Mouse (Mus musculus) hematopoietic multipotent progenitor cell, adult 10-12 weeks (in vitro differentiated cells): ENCODE measurements around the gene Gimap5. TPM values are rescaled to one million over a fixed set of nuclear protein-coding genes. Genes with fewer than 3 reads are reported as not detected.

Experiments used
- polyA plus RNA-seq: library from polyadenylated mRNA; stranded (reverse); fragments of >175 nt; gene quantifications from 2 replicates; pipeline ENCODE4 v1.2.3, GENCODE M21; 2012; ENCODE audit warnings: low replicate concordance

Gene Gimap5
- 71.0 and 148 TPM in 2 replicates for polyA plus RNA-seq

GRCm38 (mm10) chr6:48745959-48746889 lies at the start of gene Gimap5:
Gimap5 (plus strand) TSS chr6:48746197.

DNA sequence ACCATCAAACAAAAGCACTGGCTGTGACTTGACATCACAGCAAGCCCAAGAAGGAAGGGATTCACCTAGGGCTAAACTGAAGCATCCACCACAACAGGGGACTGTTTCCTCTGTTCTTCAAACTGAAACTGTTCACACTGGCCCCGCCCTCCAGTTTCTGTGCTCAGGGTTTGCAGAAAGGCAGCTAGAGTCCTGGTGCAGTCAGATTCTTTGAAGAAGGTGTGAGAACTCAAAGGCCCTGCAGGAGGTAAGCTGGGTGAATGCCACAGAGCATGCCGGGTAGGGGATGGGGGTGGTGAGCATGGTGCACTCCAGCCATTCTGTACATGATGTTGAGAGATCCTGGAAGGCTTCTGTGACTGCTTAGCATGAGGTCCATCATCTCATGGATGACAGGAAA lies 27.5 kb upstream of the Gimap5 start, which contains the start of the genes Gm28053 and Gimap7:
Gene Gm28053 (plus strand): TSS at position 153 of the 400 bp plus-strand sequence.
Gene Gimap7 (plus strand): TSS at position 167 of the 400 bp plus-strand sequence.

GRCm38 (mm10) chr6:48738961-48739779 lies 6.8 kb upstream of the Gimap5 start, which contains the start of gene Gimap1:
Gimap1 (plus strand) TSS chr6:48739054.

GRCm38 (mm10) chr6:48770696-48771095 lies 24.7 kb downstream of the Gimap5 start, which contains the start of gene Gimap3:
Gimap3 (minus strand) TSS chr6:48770851.

Other genes with a start within 250 kb of the Gimap5 start
- 0.94 and 5.5 TPM in 2 replicates for gene Atp6v0e2, start 208.6 kb upstream of the Gimap5 start, polyA plus RNA-seq
- 55.0 and 57.4 TPM in 2 replicates for gene Lrrc61, start 191.4 kb upstream of the Gimap5 start, polyA plus RNA-seq
- gene Rarres2, start 173.4 kb upstream of the Gimap5 start, polyA plus RNA-seq, result 0.35 TPM in 1 of 2 replicates, not detected in the other
- not detected in 2 replicates for gene Gm45021, start 156.6 kb upstream of the Gimap5 start, polyA plus RNA-seq
- 21.7 and 39.5 TPM in 2 replicates for gene Repin1, start 152.3 kb upstream of the Gimap5 start, polyA plus RNA-seq
- gene Gm44965, start 152.3 kb upstream of the Gimap5 start, polyA plus RNA-seq, result not detected in 2 replicates
- gene Zfp775, start 144.1 kb upstream of the Gimap5 start, polyA plus RNA-seq, result 2.9 and 3.6 TPM in 2 replicates
- gene AI854703, start 119.4 kb upstream of the Gimap5 start, polyA plus RNA-seq, result 0.58 and 1.2 TPM in 2 replicates
- 40.6 and 47.5 TPM in 2 replicates for gene Gimap8, start 99.0 kb upstream of the Gimap5 start, polyA plus RNA-seq
- 2.5 and 8.7 TPM in 2 replicates for gene Gimap9, start 70.1 kb upstream of the Gimap5 start, polyA plus RNA-seq
- 16.1 and 52.6 TPM in 2 replicates for gene Gimap4, start 61.6 kb upstream of the Gimap5 start, polyA plus RNA-seq
- gene Gimap6, start 38.0 kb upstream of the Gimap5 start, polyA plus RNA-seq, result 50.6 and 78.7 TPM in 2 replicates
- gene Gm28053, start 27.6 kb upstream of the Gimap5 start, polyA plus RNA-seq, result 0.58 and 1.8 TPM in 2 replicates
- 8.8 and 14.1 TPM in 2 replicates for gene Gimap7, start 27.6 kb upstream of the Gimap5 start, polyA plus RNA-seq
- gene Gimap1, start 7.1 kb upstream of the Gimap5 start, polyA plus RNA-seq, result 154 and 203 TPM in 2 replicates
- 218 and 606 TPM in 2 replicates for gene Gimap3, start 24.7 kb downstream of the Gimap5 start, polyA plus RNA-seq
- 25.8 and 154 TPM in 2 replicates for gene Tmem176a, start 94.7 kb downstream of the Gimap5 start, polyA plus RNA-seq
- 18.0 and 42.7 TPM in 2 replicates for gene Tmem176b, start 95.3 kb downstream of the Gimap5 start, polyA plus RNA-seq
- gene Aoc1, start 126.7 kb downstream of the Gimap5 start, polyA plus RNA-seq, result not detected in 2 replicates
- not detected in 2 replicates for gene 1600015I10Rik, start 183.7 kb downstream of the Gimap5 start, polyA plus RNA-seq
- not detected in 2 replicates for gene Doxl2, start 228.8 kb downstream of the Gimap5 start, polyA plus RNA-seq
- gene Svs1, start 240.7 kb downstream of the Gimap5 start, polyA plus RNA-seq, result not detected in 2 replicates